Mouse (Mus musculus): Measurements from ENCODE around the gene Magi1.

DNA sequence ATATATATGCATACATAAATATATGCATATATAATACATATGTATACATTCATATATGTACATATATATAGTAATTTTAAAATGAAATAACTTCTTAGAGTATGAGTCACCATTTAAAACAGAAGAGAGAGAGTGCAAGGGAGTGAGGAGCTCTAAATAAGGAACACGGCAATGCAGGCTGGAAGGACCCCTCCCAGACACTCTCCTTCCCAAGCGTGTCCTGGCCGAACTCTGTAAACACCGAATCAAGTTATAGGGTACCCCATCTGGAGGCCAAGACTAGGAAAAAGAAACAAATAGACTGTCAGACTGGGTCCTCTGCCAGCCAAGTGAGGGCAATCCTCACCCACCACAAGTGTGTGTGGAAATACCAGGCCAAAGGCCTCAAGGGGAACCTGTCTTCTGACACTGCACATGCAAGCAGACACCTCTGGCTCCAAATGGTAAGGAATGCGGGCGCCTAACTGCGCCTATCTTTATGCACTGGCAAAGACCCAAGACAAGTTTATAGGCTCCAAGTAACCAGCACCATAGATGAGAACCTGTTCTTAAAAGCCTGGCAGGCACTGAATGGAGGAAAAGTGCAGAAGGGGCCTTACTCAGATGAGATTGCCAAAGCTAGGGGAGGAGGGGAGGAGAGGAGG lies 68.7 kb downstream of the Magi1 start:
- TF ChIP-seq POLR2A (IDR thresholded peaks at IDR 0.05; ENCODE audit: insufficient read depth, low read depth, low read length), result no peak
- TF ChIP-seq CTCF (IDR thresholded peaks at IDR 0.05), result no peak
